Mouse (Mus musculus): ENCODE data around the gene Olfr140. TPM values are rescaled to one million over a fixed set of nuclear protein-coding genes. Genes with fewer than 3 reads are reported as not detected.

Olfr140 gene
- not detected in 2 replicates for polyA plus RNA-seq (2012; rRNA removed; ENCODE audit: low replicate concordance)

GRCm38 (mm10) chr2:90063494-90063893, at the start of gene Olfr140:
Gene Olfr140 (minus strand): TSS chr2:90063594.

GRCm38 (mm10) chr2:90035037-90035436, 28.4 kb downstream of the Olfr140 start, which contains the start of gene Olfr1265:
Gene Olfr1265 (plus strand): TSS chr2:90035337.

GRCm38 (mm10) chr2:90025477-90025876, 37.9 kb downstream of the Olfr140 start, which contains the start of gene Olfr1264:
Gene Olfr1264 (minus strand): TSS chr2:90025577.

GRCm38 (mm10) chr2:90011831-90012230, 51.6 kb downstream of the Olfr140 start, which contains the start of gene Olfr1263:
Gene Olfr1263 (plus strand): TSS chr2:90012131.

GRCm38 (mm10) chr2:89999845-90000244, 63.5 kb downstream of the Olfr140 start, which contains the start of gene Olfr1262:
Gene Olfr1262 (plus strand): TSS chr2:90000145.

Other genes with a start within 250 kb of the Olfr140 start
- gene Olfr1256, start 222.0 kb downstream of the Olfr140 start, polyA plus RNA-seq (2012; rRNA removed; ENCODE audit: low replicate concordance): not detected in 2 replicates
- not detected in 2 replicates for gene Olfr48, start 215.4 kb downstream of the Olfr140 start, polyA plus RNA-seq (2012; rRNA removed; ENCODE audit: low replicate concordance)
- not detected in 2 replicates for gene Olfr1257, start 185.2 kb downstream of the Olfr140 start, polyA plus RNA-seq (2012; rRNA removed; ENCODE audit: low replicate concordance)
- gene Olfr1258, start 136.3 kb downstream of the Olfr140 start, polyA plus RNA-seq (2012; rRNA removed; ENCODE audit: low replicate concordance): not detected in 2 replicates
- not detected in 2 replicates for gene Olfr1259, start 114.9 kb downstream of the Olfr140 start, polyA plus RNA-seq (2012; rRNA removed; ENCODE audit: low replicate concordance)
- not detected in 2 replicates for gene Olfr1260, start 89.3 kb downstream of the Olfr140 start, polyA plus RNA-seq (2012; rRNA removed; ENCODE audit: low replicate concordance)
- gene Olfr1261, start 72.4 kb downstream of the Olfr140 start, polyA plus RNA-seq (2012; rRNA removed; ENCODE audit: low replicate concordance): not detected in 2 replicates
- gene Olfr1262, start 63.4 kb downstream of the Olfr140 start, polyA plus RNA-seq (2012; rRNA removed; ENCODE audit: low replicate concordance): not detected in 2 replicates
- not detected in 2 replicates for gene Olfr1263, start 51.5 kb downstream of the Olfr140 start, polyA plus RNA-seq (2012; rRNA removed; ENCODE audit: low replicate concordance)
- gene Olfr1264, start 38.0 kb downstream of the Olfr140 start, polyA plus RNA-seq (2012; rRNA removed; ENCODE audit: low replicate concordance): not detected in 2 replicates
- not detected in 2 replicates for gene Olfr1265, start 28.3 kb downstream of the Olfr140 start, polyA plus RNA-seq (2012; rRNA removed; ENCODE audit: low replicate concordance)
- not detected in 2 replicates for gene Olfr1269, start 57.8 kb upstream of the Olfr140 start, polyA plus RNA-seq (2012; rRNA removed; ENCODE audit: low replicate concordance)
- gene Olfr32, start 78.7 kb upstream of the Olfr140 start, polyA plus RNA-seq (2012; rRNA removed; ENCODE audit: low replicate concordance): not detected in 2 replicates
- gene Olfr1270, start 89.5 kb upstream of the Olfr140 start, polyA plus RNA-seq (2012; rRNA removed; ENCODE audit: low replicate concordance): not detected in 2 replicates
- not detected in 2 replicates for gene Olfr1506, start 160.9 kb upstream of the Olfr140 start, polyA plus RNA-seq (2012; rRNA removed; ENCODE audit: low replicate concordance)
- gene Olfr142, start 194.0 kb upstream of the Olfr140 start, polyA plus RNA-seq (2012; rRNA removed; ENCODE audit: low replicate concordance): not detected in 2 replicates
- not detected in 2 replicates for gene Olfr1271, start 207.4 kb upstream of the Olfr140 start, polyA plus RNA-seq (2012; rRNA removed; ENCODE audit: low replicate concordance)
- not detected in 2 replicates for gene Olfr1272, start 229.2 kb upstream of the Olfr140 start, polyA plus RNA-seq (2012; rRNA removed; ENCODE audit: low replicate concordance)

Data from duodenum, adult 2 months (tissue).